Mouse (Mus musculus): ENCODE results near the gene B230219D22Rik.

GRCm38 (mm10) chr13:55737885-55738284 is 45.0 kb downstream of the B230219D22Rik start:
- TF ChIP-seq CTCF (IDR thresholded peaks at IDR 0.05; ENCODE audit: extremely low read depth, insufficient read length, insufficient replicate concordance, low read depth, low read length) (no peak), POLR2A (IDR thresholded peaks at IDR 0.05; ENCODE audit: low read depth, low read length) (no peak)

All from small intestine, adult 2 months (tissue).